In the genomic region with DNA sequence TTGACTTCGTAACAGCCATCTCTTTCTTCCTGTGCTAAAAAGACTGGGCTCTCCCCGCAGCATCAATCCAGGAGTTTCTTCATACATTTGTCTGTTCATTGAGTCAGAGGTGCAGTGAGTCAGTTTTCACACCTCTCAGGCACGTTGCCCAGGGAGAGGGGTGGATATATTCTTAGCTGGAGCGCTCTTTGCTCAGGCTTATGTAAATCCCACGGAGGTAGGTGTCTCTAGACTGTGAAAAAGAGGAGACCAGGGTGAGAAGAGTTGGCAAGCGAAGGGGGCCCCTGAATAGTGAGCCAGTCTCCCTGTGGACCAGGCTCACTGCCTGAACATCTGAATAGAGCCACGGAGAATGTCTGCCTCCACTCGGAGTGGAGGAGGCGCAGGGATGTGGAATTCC, we compare ENCODE assay signal across 11 mouse cellular contexts.
A peak's percentile ranks its signal among the peaks of the same experiment; 100 is the strongest.
DNase-seq lines count a peak whose midpoint lies in the region; ATAC-seq and TF ChIP-seq lines count a peak whose summit lies in the region.
"Had no signal": no experiment of that assay in that cellular context is flagged by ENCODE, and none has a peak within 500 bp of the region (broad histone marks: within the 10 kb centered on the region; RNA-seq: fewer than 3 reads in every experiment).

No protein-coding gene starts in this region.

- no peak for ATAC-seq in kidney, embryonic 15.5 days (replicated peaks; ENCODE audit: low FRiP score)
- ATAC-seq in Patski: peak; percentile 44
- no peak for ATAC-seq in neural tube, embryonic 15.5 days (ENCODE audit: low FRiP score)

- H3K27ac ChIP-seq in kidney, embryonic 15.5 days: peak overlapping the region; percentile 41; the same call in 1 of the 2 replicates
- H3K27ac ChIP-seq in neural tube, embryonic 15.5 days (replicated peaks): no peak overlapping the region
- H3K27ac ChIP-seq: embryonic facial prominence, embryonic 15.5 days; hindbrain, embryonic 12.5 days had no signal

- peaks cover 20% of the 10 kb centered on the region for H3K4me1 ChIP-seq in kidney, embryonic 15.5 days
- peaks cover 27% of the 10 kb centered on the region for H3K4me1 ChIP-seq in neural tube, embryonic 15.5 days

- CTCF ChIA-PET in Patski (lab: Charles Lee): no interaction called here

- no peaks in the 10 kb centered on the region for H3K36me3 ChIP-seq in kidney, embryonic 15.5 days
- no peaks in the 10 kb centered on the region for H3K36me3 ChIP-seq in neural tube, embryonic 15.5 days
- H3K36me3 ChIP-seq: embryonic facial prominence, embryonic 15.5 days; hindbrain, embryonic 12.5 days had no signal

- WGBS in kidney, embryonic 15.5 days: 58% methylated on average over 9 of the region's 9 CpGs
- 75% methylated on average over 9 of the region's 9 CpGs for WGBS in neural tube, embryonic 15.5 days

- no peak overlapping the region for H3K4me3 ChIP-seq in kidney, embryonic 15.5 days (replicated peaks)
- no peak overlapping the region for H3K4me3 ChIP-seq in neural tube, embryonic 15.5 days (replicated peaks)
- H3K4me3 ChIP-seq: embryonic facial prominence, embryonic 15.5 days; hindbrain, embryonic 12.5 days had no signal

- intact Hi-C loops in left cerebral cortex, postnatal 14 days (cut with DNase I): loop anchor here (5.0 kb wide), 2 partner anchors 70 to 245 kb away; partner anchors contain the start of gene Map1b

- no peaks in the 10 kb centered on the region for H3K27me3 ChIP-seq in kidney, embryonic 15.5 days
- no peaks in the 10 kb centered on the region for H3K27me3 ChIP-seq in Patski
- H3K27me3 ChIP-seq in neural tube, embryonic 15.5 days (replicated peaks): no peaks in the 10 kb centered on the region
- H3K27me3 ChIP-seq: embryonic facial prominence, embryonic 15.5 days; hindbrain, embryonic 12.5 days had no signal

- no peak for TF ChIP-seq CTCF in Patski (IDR thresholded peaks at IDR 0.05)

- DNase-seq in kidney, postnatal 25 days: no peak
- DNase-seq in 3T3-L1 (ENCODE audit: low read depth, low spot score) (peak; percentile 12), Patski (ENCODE audit: low read depth, low spot score) (peak; percentile 43)
- DNase-seq in left cerebral cortex, postnatal 14 days (ENCODE audit: low spot score in 2 of 2): peak; percentile 77 to 93
- DNase-seq in urinary bladder, adult 18-20 months (ENCODE audit: low spot score in 2 of 2): no peak
- DNase-seq: adrenal gland, postnatal 10 days; cerebellum, adult 18-20 months had no signal

- no peak overlapping the region for H3K4me2 ChIP-seq in kidney, embryonic 15.5 days
- no peak overlapping the region for H3K4me2 ChIP-seq in neural tube, embryonic 15.5 days
- H3K4me2 ChIP-seq: embryonic facial prominence, embryonic 15.5 days; hindbrain, embryonic 12.5 days had no signal

- no peaks in the 10 kb centered on the region for H3K9me3 ChIP-seq in kidney, embryonic 15.5 days (replicated peaks)
- H3K9me3 ChIP-seq in neural tube, embryonic 15.5 days (replicated peaks): no peaks in the 10 kb centered on the region
- H3K9me3 ChIP-seq: embryonic facial prominence, embryonic 15.5 days; hindbrain, embryonic 12.5 days had no signal

- in situ Hi-C loops in Patski (cut with MboI; ENCODE audit: low pct_unique_long_range_greater_than_20kb): no loop called here

- H3K9ac ChIP-seq in kidney, embryonic 15.5 days: no peak overlapping the region
- H3K9ac ChIP-seq in neural tube, embryonic 15.5 days (replicated peaks): no peak overlapping the region
- H3K9ac ChIP-seq: embryonic facial prominence, embryonic 15.5 days; hindbrain, embryonic 12.5 days had no signal

- POLR2A ChIA-PET in Patski (lab: Charles Lee): no interaction called here

Comparison
In these comparisons a context has a peak if more than half of its experiments do, and no peak if none do; other contexts are left out.
1. DNase-seq: peak in 3T3-L1 (single experiment), Patski (single experiment) and left cerebral cortex, postnatal 14 days (2 of 2); none in kidney, postnatal 25 days (0 of 2) and urinary bladder, adult 18-20 months (0 of 2).